Mouse (Mus musculus): Measurements from ENCODE around the gene Aldh5a1. TPM values are rescaled to one million over a fixed set of nuclear protein-coding genes. Genes with fewer than 3 reads are reported as not detected.

The Aldh5a1 gene
- polyA plus RNA-seq, 1 experiment from 2014 or later = 9.1 TPM

GRCm38 (mm10) chr13:24920333-24920977 is 17.0 kb downstream of the Aldh5a1 start:
- no peaks in the 10 kb centered on the region for H3K9me3 ChIP-seq (ENCODE audit: control insufficient read depth, low read length)
- WGBS = 38% methylated on average over 5 of the region's 5 CpGs
- H3K27me3 ChIP-seq (ENCODE audit: control insufficient read depth, insufficient read depth, low read length) = no peaks in the 10 kb centered on the region
- ATAC-seq (ENCODE audit: low FRiP score) = peak; percentile 72
- H3K4me1 ChIP-seq (ENCODE audit: control insufficient read depth, insufficient read depth, low read length) = no peaks in the 10 kb centered on the region
- no peak overlapping the region for H3K27ac ChIP-seq (ENCODE audit: low read depth, low read length)
- DNase-seq (ENCODE audit: low spot score, missing footprints) = no peak
- no peak overlapping the region for H3K9ac ChIP-seq (ENCODE audit: low read length)
- H3K4me2 ChIP-seq = no peak overlapping the region
- no peak overlapping the region for H3K4me3 ChIP-seq (ENCODE audit: low read depth, low read length)
- H3K36me3 ChIP-seq (ENCODE audit: control insufficient read depth, insufficient read depth, low read length) = no peaks in the 10 kb centered on the region

GRCm38 (mm10) chr13:24915831-24916230 is 21.6 kb downstream of the Aldh5a1 start:
- H3K36me3 ChIP-seq (ENCODE audit: control insufficient read depth, insufficient read depth, low read length) = no peaks in the 10 kb centered on the region; the same call in 1 of the 2 replicates

GRCm38 (mm10) chr13:24914915-24915314 is 22.5 kb downstream of the Aldh5a1 start:
- H3K4me3 ChIP-seq (ENCODE audit: low read depth, low read length) = no peak overlapping the region
- ATAC-seq (ENCODE audit: low FRiP score) = no peak
- H3K4me2 ChIP-seq = no peak overlapping the region
- no peak overlapping the region for H3K27ac ChIP-seq (ENCODE audit: low read depth, low read length)
- H3K9me3 ChIP-seq (ENCODE audit: control insufficient read depth, low read length) = no peaks in the 10 kb centered on the region
- H3K36me3 ChIP-seq (ENCODE audit: control insufficient read depth, insufficient read depth, low read length) = no peaks in the 10 kb centered on the region; the same call in 1 of the 2 replicates
- H3K4me1 ChIP-seq (ENCODE audit: control insufficient read depth, insufficient read depth, low read length) = no peaks in the 10 kb centered on the region
- H3K27me3 ChIP-seq (ENCODE audit: control insufficient read depth, insufficient read depth, low read length) = no peaks in the 10 kb centered on the region
- H3K9ac ChIP-seq (ENCODE audit: low read length) = no peak overlapping the region
- 92% methylated on average over 4 of the region's 4 CpGs for WGBS
- no peak for DNase-seq (ENCODE audit: low spot score, missing footprints)

More at GRCm38 (mm10) chr13:24915831-24916230, 21.6 kb downstream of the Aldh5a1 start:
- Histone ChIP-seq H3K9ac (ENCODE audit: low read length) (no peak overlapping the region), H3K4me3 (ENCODE audit: low read depth, low read length) (no peak overlapping the region), H3K27me3 (ENCODE audit: control insufficient read depth, insufficient read depth, low read length) (no peaks in the 10 kb centered on the region), H3K27ac (ENCODE audit: low read depth, low read length) (no peak overlapping the region), H3K4me1 (ENCODE audit: control insufficient read depth, insufficient read depth, low read length) (no peaks in the 10 kb centered on the region), H3K4me2 (no peak overlapping the region), H3K9me3 (ENCODE audit: control insufficient read depth, low read length) (no peaks in the 10 kb centered on the region)
- no peak for ATAC-seq (ENCODE audit: low FRiP score)
- WGBS = 70% methylated on average over 13 of the region's 13 CpGs
- DNase-seq (ENCODE audit: low spot score, missing footprints) = no peak

- Histone ChIP-seq H3K9me3 (ENCODE audit: control insufficient read depth, low read length) (no peaks in the 10 kb centered on the region), H3K36me3 (ENCODE audit: control insufficient read depth, insufficient read depth, low read length) (no peaks in the 10 kb centered on the region; the same call in 1 of the 2 replicates), H3K4me2 (no peak overlapping the region), H3K4me1 (ENCODE audit: control insufficient read depth, insufficient read depth, low read length) (no peaks in the 10 kb centered on the region), H3K27ac (ENCODE audit: low read depth, low read length) (no peak overlapping the region), H3K27me3 (ENCODE audit: control insufficient read depth, insufficient read depth, low read length) (no peaks in the 10 kb centered on the region), H3K4me3 (ENCODE audit: low read depth, low read length) (no peak overlapping the region), H3K9ac (ENCODE audit: low read length) (no peak overlapping the region)
- DNase-seq (ENCODE audit: low spot score, missing footprints) = no peak
- no peak for ATAC-seq (ENCODE audit: low FRiP score)
- whole genome bisulfite sequencing = 92% methylated on average over 7 of the region's 7 CpGs
Measured at GRCm38 (mm10) chr13:24913576-24913975, 23.9 kb downstream of the Aldh5a1 start.

- no peak overlapping the region for H3K4me2 ChIP-seq
- H3K4me3 ChIP-seq (ENCODE audit: low read depth, low read length) = no peak overlapping the region
- H3K4me1 ChIP-seq (ENCODE audit: control insufficient read depth, insufficient read depth, low read length) = no peaks in the 10 kb centered on the region
- no peaks in the 10 kb centered on the region for H3K27me3 ChIP-seq (ENCODE audit: control insufficient read depth, insufficient read depth, low read length)
- H3K36me3 ChIP-seq (ENCODE audit: control insufficient read depth, insufficient read depth, low read length) = no peaks in the 10 kb centered on the region; the same call in 1 of the 2 replicates
- H3K27ac ChIP-seq (ENCODE audit: low read depth, low read length) = no peak overlapping the region
- ATAC-seq (ENCODE audit: low FRiP score) = no peak
- H3K9ac ChIP-seq (ENCODE audit: low read length) = no peak overlapping the region
- WGBS = 94% methylated on average over 1 of the region's 1 CpGs
- no peaks in the 10 kb centered on the region for H3K9me3 ChIP-seq (ENCODE audit: control insufficient read depth, low read length)
- no peak for DNase-seq (ENCODE audit: low spot score, missing footprints)
Measured at GRCm38 (mm10) chr13:24909112-24909511, 28.3 kb downstream of the Aldh5a1 start.

GRCm38 (mm10) chr13:24906831-24907570 is 30.5 kb downstream of the Aldh5a1 start:
- Histone ChIP-seq H3K4me3 (ENCODE audit: low read depth, low read length) (no peak overlapping the region), H3K9ac (ENCODE audit: low read length) (no peak overlapping the region), H3K27ac (ENCODE audit: low read depth, low read length) (no peak overlapping the region), H3K4me1 (ENCODE audit: control insufficient read depth, insufficient read depth, low read length) (no peaks in the 10 kb centered on the region), H3K36me3 (ENCODE audit: control insufficient read depth, insufficient read depth, low read length) (no peaks in the 10 kb centered on the region; the same call in 1 of the 2 replicates), H3K27me3 (ENCODE audit: control insufficient read depth, insufficient read depth, low read length) (no peaks in the 10 kb centered on the region), H3K9me3 (ENCODE audit: control insufficient read depth, low read length) (no peaks in the 10 kb centered on the region), H3K4me2 (no peak overlapping the region)
- 73% methylated on average over 11 of the region's 11 CpGs for WGBS
- ATAC-seq (ENCODE audit: low FRiP score) (no peak), DNase-seq (ENCODE audit: low spot score, missing footprints) (no peak)

- H3K27me3 ChIP-seq (ENCODE audit: control insufficient read depth, insufficient read depth, low read length) = no peaks in the 10 kb centered on the region
- no peak overlapping the region for H3K9ac ChIP-seq (ENCODE audit: low read length)
- H3K4me3 ChIP-seq (ENCODE audit: low read depth, low read length) = no peak overlapping the region
- DNase-seq (ENCODE audit: low spot score, missing footprints) (no peak), ATAC-seq (ENCODE audit: low FRiP score) (no peak)
- WGBS = 94% methylated on average over 12 of the region's 12 CpGs
- no peak overlapping the region for H3K27ac ChIP-seq (ENCODE audit: low read depth, low read length)
- no peaks in the 10 kb centered on the region for H3K9me3 ChIP-seq (ENCODE audit: control insufficient read depth, low read length)
- no peak overlapping the region for H3K4me2 ChIP-seq
- H3K4me1 ChIP-seq (ENCODE audit: control insufficient read depth, insufficient read depth, low read length) = no peaks in the 10 kb centered on the region
- no peaks in the 10 kb centered on the region for H3K36me3 ChIP-seq (ENCODE audit: control insufficient read depth, insufficient read depth, low read length)
Measured at GRCm38 (mm10) chr13:24905422-24905821, 32.0 kb downstream of the Aldh5a1 start.

- ATAC-seq (ENCODE audit: low FRiP score) (no peak), DNase-seq (ENCODE audit: low spot score, missing footprints) (no peak)
- H3K4me1 ChIP-seq (ENCODE audit: control insufficient read depth, insufficient read depth, low read length) = no peaks in the 10 kb centered on the region
- H3K9me3 ChIP-seq (ENCODE audit: control insufficient read depth, low read length) = no peaks in the 10 kb centered on the region
- H3K9ac ChIP-seq (ENCODE audit: low read length) = no peak overlapping the region
- H3K36me3 ChIP-seq (ENCODE audit: control insufficient read depth, insufficient read depth, low read length) = no peaks in the 10 kb centered on the region
- H3K27me3 ChIP-seq (ENCODE audit: control insufficient read depth, insufficient read depth, low read length) = no peaks in the 10 kb centered on the region
- no peak overlapping the region for H3K27ac ChIP-seq (ENCODE audit: low read depth, low read length)
- 71% methylated on average over 6 of the region's 6 CpGs for WGBS
- no peak overlapping the region for H3K4me3 ChIP-seq (ENCODE audit: low read depth, low read length)
- no peak overlapping the region for H3K4me2 ChIP-seq
Measured at GRCm38 (mm10) chr13:24903412-24903811, 34.0 kb downstream of the Aldh5a1 start.

GRCm38 (mm10) chr13:24901916-24902315 is 35.5 kb downstream of the Aldh5a1 start:
- DNase-seq (ENCODE audit: low spot score, missing footprints) (no peak), ATAC-seq (ENCODE audit: low FRiP score) (no peak)
- 85% methylated on average over 2 of the region's 2 CpGs for WGBS
- H3K4me1 ChIP-seq (ENCODE audit: control insufficient read depth, insufficient read depth, low read length) = no peaks in the 10 kb centered on the region
- no peaks in the 10 kb centered on the region for H3K36me3 ChIP-seq (ENCODE audit: control insufficient read depth, insufficient read depth, low read length)
- no peak overlapping the region for H3K27ac ChIP-seq (ENCODE audit: low read depth, low read length)
- H3K4me2 ChIP-seq = no peak overlapping the region
- no peaks in the 10 kb centered on the region for H3K9me3 ChIP-seq (ENCODE audit: control insufficient read depth, low read length)
- H3K27me3 ChIP-seq (ENCODE audit: control insufficient read depth, insufficient read depth, low read length) = no peaks in the 10 kb centered on the region
- no peak overlapping the region for H3K9ac ChIP-seq (ENCODE audit: low read length)
- H3K4me3 ChIP-seq (ENCODE audit: low read depth, low read length) = no peak overlapping the region

Data from midbrain, embryonic 11.5 days (tissue).